In the genomic region with DNA sequence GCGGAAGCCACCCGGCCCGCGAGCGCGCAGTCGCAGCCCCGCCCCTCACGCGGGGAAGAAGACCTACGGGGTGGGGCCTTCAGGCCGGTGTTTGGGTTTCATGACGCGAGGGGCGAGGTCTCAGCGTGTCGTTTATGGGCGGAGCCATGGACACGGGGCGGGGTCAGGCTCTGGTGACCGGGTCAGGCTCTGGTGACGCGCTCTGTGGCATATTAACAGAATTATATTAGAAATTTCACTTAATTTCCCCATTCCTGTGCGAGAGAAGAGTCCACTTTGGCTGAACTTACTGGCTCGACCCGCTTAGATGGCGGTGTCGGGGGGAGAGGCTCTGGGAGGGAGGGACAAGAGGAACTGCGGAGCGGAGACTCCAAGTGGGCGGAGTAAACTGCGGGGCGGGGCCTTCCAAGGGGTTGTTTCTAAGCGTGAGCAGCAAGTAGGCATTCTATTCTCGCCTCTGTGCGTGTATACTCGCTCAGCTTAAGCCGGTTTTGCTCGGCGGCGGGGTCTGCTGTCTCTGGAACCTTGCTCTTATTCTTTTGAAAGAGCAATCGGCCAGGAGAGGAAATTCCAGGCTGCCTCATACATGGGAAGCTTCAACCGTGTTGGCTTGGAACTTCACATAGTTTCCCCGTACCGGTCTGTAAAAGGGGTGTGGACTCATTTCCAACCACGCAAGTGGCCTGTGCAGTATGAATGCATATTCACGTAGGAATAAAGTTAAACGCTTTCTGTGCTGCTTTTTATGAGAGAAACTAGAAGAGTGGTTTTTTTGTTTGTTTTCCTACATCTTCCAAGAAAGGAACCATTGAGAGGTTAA, we compare ENCODE assay signal across 8 mouse cellular contexts. TPM values are rescaled to one million over a fixed set of nuclear protein-coding genes. Genes with fewer than 3 reads are reported as not detected.
DNase-seq lines count a peak whose midpoint lies in the region; ATAC-seq and TF ChIP-seq lines count a peak whose summit lies in the region.
"Not testable (repeated sequence)": the region's sequence is repeated elsewhere in the genome, so short reads cannot be mapped to it uniquely, and the experiment has no call there.

No protein-coding gene starts in this region.

- H3K4me3 ChIP-seq in forebrain, embryonic 10.5 days = peak overlapping the region; percentile 40
- peak overlapping the region; percentile 60 for H3K4me3 ChIP-seq in heart, embryonic 13.5 days
- H3K4me3 ChIP-seq in limb, embryonic 11.5 days (ENCODE audit: low read depth, low read length) = peak overlapping the region; percentile 8; the same call in 1 of the 2 replicates
- peak overlapping the region; percentile 43 for H3K4me3 ChIP-seq in midbrain, embryonic 10.5 days
- H3K4me3 ChIP-seq in small intestine, adult 2 months (ENCODE audit: low read depth, low read length) = peak overlapping the region; percentile 59

- ATAC-seq in cerebellum, adult (ENCODE audit: insufficient number of reproducible peaks, low FRiP score, low TSS enrichment) = peak; percentile 89
- peak; percentile 100 for ATAC-seq in heart, embryonic 13.5 days (ENCODE audit: extremely low read depth, insufficient number of reproducible peaks, low FRiP score, low TSS enrichment)
- ATAC-seq in limb, embryonic 11.5 days (ENCODE audit: insufficient number of reproducible peaks, low FRiP score, low TSS enrichment, low read depth) = peak; percentile 95

- H3K9me3 ChIP-seq in forebrain, embryonic 10.5 days; heart, embryonic 13.5 days; limb, embryonic 11.5 days (ENCODE audit: control insufficient read depth, low read length); midbrain, embryonic 10.5 days (replicated peaks): not testable (repeated sequence)

- H3K4me1 ChIP-seq in forebrain, embryonic 10.5 days; heart, embryonic 13.5 days; limb, embryonic 11.5 days (ENCODE audit: control insufficient read depth, insufficient read depth, low read length); midbrain, embryonic 10.5 days; small intestine, adult 2 months (ENCODE audit: control insufficient read depth, insufficient read depth, insufficient read length, low read length): not testable (repeated sequence)

- H3K27me3 ChIP-seq in forebrain, embryonic 10.5 days (ENCODE audit: poor library complexity, severe bottlenecking); heart, embryonic 13.5 days (replicated peaks); limb, embryonic 11.5 days (ENCODE audit: control insufficient read depth, insufficient read depth, low read length); midbrain, embryonic 10.5 days (ENCODE audit: low read depth, poor library complexity, severe bottlenecking); small intestine, adult 2 months (ENCODE audit: control insufficient read depth, insufficient read depth, low read length): not testable (repeated sequence)

- TF ChIP-seq POLR2A in small intestine, adult 2 months (IDR thresholded peaks at IDR 0.05; ENCODE audit: low read depth, low read length) = not testable (repeated sequence)

- H3K36me3 ChIP-seq in forebrain, embryonic 10.5 days (replicated peaks); heart, embryonic 13.5 days; limb, embryonic 11.5 days (ENCODE audit: control insufficient read depth, insufficient read depth, low read length); midbrain, embryonic 10.5 days; small intestine, adult 2 months (ENCODE audit: control insufficient read depth, insufficient read depth, low read length): not testable (repeated sequence)

- peak; percentile 53 for DNase-seq in CD4-positive helper T cell, adult 2 months (ENCODE audit: low read depth, low spot score)
- DNase-seq in forebrain, embryonic 10.5 days (ENCODE audit: extremely low spot score, low spot score) = peak; percentile 18
- peak; percentile 66 for DNase-seq in kidney, adult 11 months
- DNase-seq in limb, embryonic 11.5 days (ENCODE audit: low spot score) = peak; percentile 27
- DNase-seq in midbrain, embryonic 10.5 days (ENCODE audit: low spot score) = peak; percentile 33

- not testable (repeated sequence) for TF ChIP-seq CTCF in small intestine, adult 2 months (IDR thresholded peaks at IDR 0.05; ENCODE audit: extremely low read depth, insufficient read length, insufficient replicate concordance, low read depth, low read length)

- H3K4me2 ChIP-seq in heart, embryonic 13.5 days = peak overlapping the region; percentile 61
- H3K4me2 ChIP-seq in limb, embryonic 11.5 days (ENCODE audit: low read depth, severe bottlenecking) = not testable (repeated sequence)

- not testable (repeated sequence) for H3K9ac ChIP-seq in heart, embryonic 13.5 days; limb, embryonic 11.5 days (ENCODE audit: low read length)

- WGBS in forebrain, embryonic 10.5 days = 1% methylated on average over 22 of the region's 48 CpGs
- 0% methylated on average over 20 of the region's 48 CpGs for WGBS in heart, embryonic 13.5 days
- WGBS in limb, embryonic 11.5 days = 1% methylated on average over 13 of the region's 48 CpGs
- under 1% methylated on average over 17 of the region's 48 CpGs for WGBS in midbrain, embryonic 10.5 days
- under 1% methylated on average over 22 of the region's 48 CpGs for WGBS in small intestine, adult 2 months

- not testable (repeated sequence) for H3K27ac ChIP-seq in forebrain, embryonic 10.5 days; heart, embryonic 13.5 days (replicated peaks); limb, embryonic 11.5 days (replicated peaks; ENCODE audit: low read depth, low read length); midbrain, embryonic 10.5 days (replicated peaks); small intestine, adult 2 months (ENCODE audit: insufficient read depth, low read depth, low read length)

RNA-seq across cellular contexts. Expression of a gene that starts 0.4 kb away (rescaled TPM):
- polyA plus RNA-seq in forebrain, embryonic 10.5 days (2016; fragmentation: Nextera tagmentation; extraction: Ambion mirVana) = 52.0 and 53.4 TPM in 2 replicates
- polyA plus RNA-seq in heart, embryonic 13.5 days (2015; fragmentation: Nextera tagmentation; extraction: Ambion mirVana) = 26.5 and 27.6 TPM in 2 replicates
- 63.6 and 64.2 TPM in 2 replicates for polyA plus RNA-seq in limb, embryonic 11.5 days (2014; fragmentation: Nextera tagmentation; extraction: Ambion mirVana)
- polyA plus RNA-seq in midbrain, embryonic 10.5 days (2016; fragmentation: Nextera tagmentation; extraction: Ambion mirVana) = 51.2 and 53.2 TPM in 2 replicates
- 4.0 and 5.4 TPM in 2 replicates for polyA plus RNA-seq in small intestine, adult 2 months (2012; rRNA removed)

RNA-seq across cellular contexts. Expression of a gene that starts 9.0 kb away (rescaled TPM):
- 114 and 121 TPM in 2 replicates for polyA plus RNA-seq in forebrain, embryonic 10.5 days (2016; fragmentation: Nextera tagmentation; extraction: Ambion mirVana)
- 245 and 276 TPM in 2 replicates for polyA plus RNA-seq in heart, embryonic 13.5 days (2015; fragmentation: Nextera tagmentation; extraction: Ambion mirVana)
- polyA plus RNA-seq in limb, embryonic 11.5 days (2014; fragmentation: Nextera tagmentation; extraction: Ambion mirVana) = 144 and 161 TPM in 2 replicates
- 128 TPM in 2 replicates for polyA plus RNA-seq in midbrain, embryonic 10.5 days (2016; fragmentation: Nextera tagmentation; extraction: Ambion mirVana)
- polyA plus RNA-seq in small intestine, adult 2 months (2012; rRNA removed) = 55.4 and 58.7 TPM in 2 replicates

RNA-seq across cellular contexts. Expression of a gene that starts 12.9 kb away (rescaled TPM):
- 37.0 and 37.4 TPM in 2 replicates for polyA plus RNA-seq in forebrain, embryonic 10.5 days (2016; fragmentation: Nextera tagmentation; extraction: Ambion mirVana)
- polyA plus RNA-seq in heart, embryonic 13.5 days (2015; fragmentation: Nextera tagmentation; extraction: Ambion mirVana) = 52.5 and 57.9 TPM in 2 replicates
- polyA plus RNA-seq in limb, embryonic 11.5 days (2014; fragmentation: Nextera tagmentation; extraction: Ambion mirVana) = 38.6 and 41.9 TPM in 2 replicates
- polyA plus RNA-seq in midbrain, embryonic 10.5 days (2016; fragmentation: Nextera tagmentation; extraction: Ambion mirVana) = 41.6 and 42.6 TPM in 2 replicates
- polyA plus RNA-seq in small intestine, adult 2 months (2012; rRNA removed) = 17.8 and 33.4 TPM in 2 replicates

RNA-seq across cellular contexts. Expression of a gene that starts 17.3 kb away (rescaled TPM):
- polyA plus RNA-seq in forebrain, embryonic 10.5 days (2016; fragmentation: Nextera tagmentation; extraction: Ambion mirVana) = 0.31 TPM in 1 of 2 replicates, not detected in the other
- 0.13 and 0.17 TPM in 2 replicates for polyA plus RNA-seq in heart, embryonic 13.5 days (2015; fragmentation: Nextera tagmentation; extraction: Ambion mirVana)
- 0.09 and 0.16 TPM in 2 replicates for polyA plus RNA-seq in limb, embryonic 11.5 days (2014; fragmentation: Nextera tagmentation; extraction: Ambion mirVana)
- 0.10 and 0.32 TPM in 2 replicates for polyA plus RNA-seq in midbrain, embryonic 10.5 days (2016; fragmentation: Nextera tagmentation; extraction: Ambion mirVana)
- 0.63 TPM in 1 of 2 replicates, not detected in the other for polyA plus RNA-seq in small intestine, adult 2 months (2012; rRNA removed)

Comparison
In these comparisons a context has a peak if more than half of its experiments do, and no peak if none do; other contexts are left out.
1. H3K4me3 ChIP-seq: peak in every context shown above with its lines; median percentile 60 in heart, embryonic 13.5 days; 59 in small intestine, adult 2 months; 43 in midbrain, embryonic 10.5 days; 40 in forebrain, embryonic 10.5 days; 8 in limb, embryonic 11.5 days.